ENCODE assay signal across 10 mouse cellular contexts in the genomic region with DNA sequence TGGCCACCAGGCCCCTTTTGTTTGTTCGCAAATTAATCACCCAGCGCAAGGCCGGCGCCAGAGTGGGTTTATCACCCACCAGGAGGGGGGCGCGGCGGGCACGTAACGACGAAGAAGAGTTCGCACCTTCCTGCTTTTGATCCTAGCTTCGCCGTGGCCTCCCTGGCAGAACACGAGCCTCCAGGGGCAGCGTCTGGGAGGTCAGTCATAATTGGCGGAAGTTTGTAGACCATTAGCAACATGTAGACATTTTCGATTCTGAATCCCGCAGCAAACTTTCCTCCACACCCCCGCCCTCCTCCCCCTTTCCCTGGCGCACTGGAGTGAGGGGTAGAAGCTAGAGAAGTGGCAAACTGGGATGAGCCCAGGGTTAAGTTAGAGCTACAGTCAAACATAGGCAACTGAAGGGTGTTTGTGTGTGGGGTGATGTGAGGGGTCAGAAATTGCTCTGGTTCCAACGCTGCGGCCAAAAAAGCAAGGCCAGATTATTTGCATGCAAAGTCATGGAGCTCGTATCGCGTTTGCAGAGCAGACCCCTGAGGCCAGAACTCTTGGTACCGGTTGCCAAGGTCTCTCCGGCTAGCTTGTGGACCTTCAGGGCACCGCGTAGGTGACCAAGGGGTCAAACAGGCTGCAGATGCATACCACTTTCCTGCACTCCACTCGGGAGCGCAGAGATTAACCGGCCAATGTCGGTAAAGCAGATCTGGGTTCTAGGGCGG. TPM values are rescaled to one million over a fixed set of nuclear protein-coding genes. Genes with fewer than 3 reads are reported as not detected.
DNase-seq lines count a peak whose midpoint lies in the region; ATAC-seq and TF ChIP-seq lines count a peak whose summit lies in the region.
"Had no signal": no experiment of that assay in that cellular context is flagged by ENCODE, and none has a peak within 500 bp of the region (broad histone marks: within the 10 kb centered on the region; RNA-seq: fewer than 3 reads in every experiment).

No protein-coding gene starts in this region.

- no peak for ATAC-seq in kidney, postnatal 0 days (replicated peaks; ENCODE audit: low FRiP score, low read depth)
- no peak for ATAC-seq in embryonic facial prominence, embryonic 13.5 days (ENCODE audit: insufficient number of reproducible peaks, insufficient read depth, low FRiP score, low TSS enrichment, low read depth)
- no peak for ATAC-seq in liver, embryonic 15.5 days (ENCODE audit: insufficient read depth)

- peak; percentile 59 for DNase-seq in embryo, embryonic 10 days (ENCODE audit: low spot score)
- no peak for DNase-seq in embryo, embryonic 10.5 days (ENCODE audit: low spot score)
- DNase-seq in kidney, postnatal 0 days (ENCODE audit: low spot score): no peak
- no peak for DNase-seq in kidney, adult 11 months
- no peak for DNase-seq in frontal cortex, postnatal 25 days (ENCODE audit: low spot score in 2 of 2)
- DNase-seq in cerebellum, adult 11-12 months: no peak

- H3K4me2 ChIP-seq in kidney, postnatal 0 days (ENCODE audit: low read length): peak overlapping the region; percentile 71
- H3K4me2 ChIP-seq in embryonic facial prominence, embryonic 13.5 days: peak overlapping the region; percentile 79
- peak overlapping the region; percentile 59 for H3K4me2 ChIP-seq in liver, embryonic 15.5 days

- H3K36me3 ChIP-seq in kidney, postnatal 0 days (ENCODE audit: insufficient read depth, low read length): no peaks in the 10 kb centered on the region
- no peaks in the 10 kb centered on the region for H3K36me3 ChIP-seq in embryonic facial prominence, embryonic 13.5 days
- no peaks in the 10 kb centered on the region for H3K36me3 ChIP-seq in liver, embryonic 15.5 days (replicated peaks)

- peaks cover 55% of the 10 kb centered on the region for H3K27me3 ChIP-seq in kidney, postnatal 0 days (ENCODE audit: insufficient read depth, low read length)
- H3K27me3 ChIP-seq in embryonic facial prominence, embryonic 13.5 days: peaks cover 63% of the 10 kb centered on the region
- peaks cover 99% of the 10 kb centered on the region for H3K27me3 ChIP-seq in liver, embryonic 15.5 days

- H3K4me3 ChIP-seq in kidney, postnatal 0 days (replicated peaks; ENCODE audit: low read depth, low read length): 0 out of 2 replicates have a peak overlapping the region, but pooled peaks have one; percentile 2
- peak overlapping the region; percentile 75 for H3K4me3 ChIP-seq in embryonic facial prominence, embryonic 13.5 days
- no peak overlapping the region for H3K4me3 ChIP-seq in liver, embryonic 15.5 days (replicated peaks)
- H3K4me3 ChIP-seq: erythroblast, embryonic 14.5 days; layer of hippocampus, adult 2 months had no signal

- H3K9me3 ChIP-seq in kidney, postnatal 0 days (replicated peaks; ENCODE audit: low read length): no peaks in the 10 kb centered on the region
- no peaks in the 10 kb centered on the region for H3K9me3 ChIP-seq in embryonic facial prominence, embryonic 13.5 days
- no peaks in the 10 kb centered on the region for H3K9me3 ChIP-seq in liver, embryonic 15.5 days (replicated peaks)

- WGBS in kidney, postnatal 0 days: 24% methylated on average over 34 of the region's 34 CpGs
- WGBS in embryonic facial prominence, embryonic 13.5 days: 8% methylated on average over 34 of the region's 34 CpGs
- WGBS in liver, embryonic 15.5 days (ENCODE audit: insufficient replicate concordance): 3% methylated on average over 34 of the region's 34 CpGs

- H3K27ac ChIP-seq in kidney, postnatal 0 days: peak overlapping the region; percentile 54; the same call in 1 of the 2 replicates
- H3K27ac ChIP-seq in embryonic facial prominence, embryonic 13.5 days: peak overlapping the region; percentile 100
- H3K27ac ChIP-seq in liver, embryonic 15.5 days (replicated peaks): no peak overlapping the region
- H3K27ac ChIP-seq: layer of hippocampus, adult 2 months had no signal

- no peaks in the 10 kb centered on the region for H3K4me1 ChIP-seq in kidney, postnatal 0 days (replicated peaks; ENCODE audit: insufficient read depth, low read length)
- peaks cover 57% of the 10 kb centered on the region for H3K4me1 ChIP-seq in embryonic facial prominence, embryonic 13.5 days
- peaks cover 16% of the 10 kb centered on the region for H3K4me1 ChIP-seq in liver, embryonic 15.5 days (replicated peaks)

- TF ChIP-seq CTCF in kidney, postnatal 0 days (IDR thresholded peaks at IDR 0.05; ENCODE audit: low read depth): no peak

- no peak overlapping the region; the same call in 1 of the 2 replicates for H3K9ac ChIP-seq in kidney, postnatal 0 days (ENCODE audit: low read depth, low read length)
- peak overlapping the region; percentile 99 for H3K9ac ChIP-seq in embryonic facial prominence, embryonic 13.5 days
- no peak overlapping the region for H3K9ac ChIP-seq in liver, embryonic 15.5 days

RNA-seq across cellular contexts. Expression of a gene that starts 2.1 kb away (rescaled TPM):
- polyA plus RNA-seq in kidney, postnatal 0 days (2015; fragmentation: Nextera tagmentation; extraction: Ambion mirVana): 32.9 and 36.8 TPM in 2 replicates
- 63.4 and 67.0 TPM in 2 replicates for polyA plus RNA-seq in embryonic facial prominence, embryonic 13.5 days (2015; fragmentation: Nextera tagmentation; extraction: Ambion mirVana)
- 2.6 and 2.8 TPM in 2 replicates for polyA plus RNA-seq in liver, embryonic 15.5 days (2015; fragmentation: Nextera tagmentation; extraction: Ambion mirVana)
- polyA plus RNA-seq: erythroblast, embryonic 14.5 days had no signal
